Mouse (Mus musculus) hindbrain, embryonic 12.5 days (tissue): ENCODE data around the gene Ndufs2. TPM values are rescaled to one million over a fixed set of nuclear protein-coding genes. Genes with fewer than 3 reads are reported as not detected.

ENCODE experiments used
- ATAC-seq: fragments of 200-750 bp; cut with Nextera tagmentation; 2 replicates; pipeline ENCODE4 v1.8.0; 2017; ENCODE audit warnings: moderate TSS enrichment; ENCODE audit not compliant: low FRiP score
- H3K27ac ChIP-seq: fragments of 300-500 bp; sonication (generic); 2 replicates; pipeline ENCODE4 v1.5.1; 2016; ENCODE audit warnings: mild to moderate bottlenecking
- H3K27me3 ChIP-seq: fragments of 300-500 bp; sonication (generic); 2 replicates; pipeline ENCODE4 v1.6.1; 2016; ENCODE audit warnings: mild to moderate bottlenecking
- H3K36me3 ChIP-seq: fragments of 300-500 bp; sonication (generic); 2 replicates; pipeline ENCODE4 v1.6.1; 2016; ENCODE audit warnings: mild to moderate bottlenecking
- H3K4me1 ChIP-seq: fragments of 300-500 bp; sonication (generic); 2 replicates; pipeline ENCODE4 v1.6.1; 2016
- H3K4me2 ChIP-seq: fragments of 300-500 bp; sonication (generic); replicated peaks from 2 replicates; pipeline ENCODE4 v1.6.1; 2016; ENCODE audit warnings: mild to moderate bottlenecking
- H3K4me3 ChIP-seq: fragments of 300-500 bp; sonication (generic); 2 replicates; pipeline ENCODE4 v1.5.1; 2016; ENCODE audit warnings: mild to moderate bottlenecking
- H3K9ac ChIP-seq: fragments of 300-500 bp; sonication (generic); 2 replicates; pipeline ENCODE4 v1.6.1; 2016; ENCODE audit warnings: mild to moderate bottlenecking, moderate library complexity
- H3K9me3 ChIP-seq: fragments of 300-500 bp; sonication (generic); replicated peaks from 2 replicates; pipeline ENCODE4 v1.6.1; 2016; ENCODE audit warnings: mild to moderate bottlenecking
- WGBS: fragments of 180-500 bp; shearing (Covaris S2); methylation state at CpG from one replicate; pipeline ENCODE4 v1.1.7; 2016; 5-methylcytosine and 5-hydroxymethylcytosine counted together
- polyA plus RNA-seq: library from polyadenylated mRNA; unstranded; fragments of >200 nt; fragmentation: Nextera tagmentation; extraction: Ambion mirVana; gene quantifications from 2 replicates; pipeline ENCODE4 v1.2.1, GENCODE M21; 2016

The Ndufs2 gene
- polyA plus RNA-seq, 1 experiment from 2014 or later, result 209 TPM

DNA sequence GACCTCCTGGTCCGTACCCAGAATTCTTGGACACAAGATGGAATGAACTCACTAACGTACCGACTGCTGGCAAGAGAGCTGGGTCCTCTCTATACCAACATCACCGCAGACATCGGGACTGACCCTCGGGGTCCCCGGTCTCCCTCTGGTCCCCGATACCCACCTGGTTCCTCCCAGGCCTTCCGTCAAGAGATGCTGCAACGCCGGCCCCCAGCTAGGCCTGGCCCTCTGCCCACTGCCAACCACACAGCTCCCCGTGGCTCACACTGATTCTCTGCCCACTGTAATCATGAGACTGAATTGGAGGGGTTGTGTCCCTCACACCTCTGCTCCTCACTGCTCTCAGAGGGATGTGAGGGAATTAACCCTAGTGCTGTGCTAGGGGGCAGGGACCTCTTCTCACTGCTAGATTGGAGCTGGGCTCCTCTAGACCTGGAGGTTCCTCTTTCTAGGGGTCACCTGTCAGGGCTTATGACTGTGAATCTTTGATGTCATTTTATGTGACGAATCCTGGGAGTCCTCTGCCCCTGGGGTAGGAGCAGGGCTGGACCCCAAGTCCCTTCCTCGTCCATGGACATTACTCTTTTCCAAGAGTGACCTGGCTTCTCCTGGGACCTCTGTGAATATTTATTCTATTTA is 25.0 kb upstream of the Ndufs2 start:
- Histone ChIP-seq H3K36me3 (peaks cover 68% of the 10 kb centered on the region), H3K27ac (no peak overlapping the region), H3K4me2 (no peak overlapping the region), H3K9ac (no peak overlapping the region), H3K27me3 (no peaks in the 10 kb centered on the region), H3K4me1 (peaks cover 19% of the 10 kb centered on the region), H3K9me3 (no peaks in the 10 kb centered on the region), H3K4me3 (no peak overlapping the region)
- ATAC-seq, result no peak
- 94% methylated on average over 14 of the region's 14 CpGs for WGBS

DNA sequence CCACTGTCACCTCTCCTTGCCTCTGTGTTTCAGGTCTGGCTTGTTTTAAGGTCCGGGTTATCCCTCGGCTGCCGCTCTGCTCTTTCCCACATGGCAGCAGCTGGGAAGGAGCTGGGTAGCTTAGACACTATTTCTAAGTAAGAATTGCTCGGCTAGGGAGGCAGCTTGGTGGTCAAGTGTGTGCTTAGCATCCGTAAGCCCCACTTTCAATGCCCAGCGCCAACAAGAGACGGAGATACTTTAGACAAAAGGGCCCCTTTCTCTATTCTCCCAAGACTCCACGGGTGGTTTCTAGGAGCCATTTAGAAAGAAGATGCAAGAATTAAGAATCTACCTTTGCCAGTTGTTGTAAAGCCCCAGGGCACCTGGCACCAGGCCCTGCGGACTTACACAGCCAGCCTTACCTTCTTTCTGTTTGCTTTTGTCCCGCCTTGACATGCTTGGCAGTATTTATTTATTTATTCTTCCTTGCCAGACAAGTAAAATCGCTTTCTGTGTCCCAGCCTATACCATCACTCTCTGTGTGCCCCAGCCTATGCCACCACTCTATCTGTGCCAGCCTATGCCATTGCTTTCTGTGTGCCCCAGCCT is 24.1 kb upstream of the Ndufs2 start:
- no peak overlapping the region for H3K4me3 ChIP-seq
- no peaks in the 10 kb centered on the region for H3K27me3 ChIP-seq
- no peak overlapping the region for H3K9ac ChIP-seq
- H3K9me3 ChIP-seq, result no peaks in the 10 kb centered on the region
- peaks cover 21% of the 10 kb centered on the region for H3K4me1 ChIP-seq
- H3K4me2 ChIP-seq, result no peak overlapping the region
- H3K36me3 ChIP-seq, result peaks cover 68% of the 10 kb centered on the region
- WGBS, result 89% methylated on average over 11 of the region's 11 CpGs
- no peak for ATAC-seq
- H3K27ac ChIP-seq, result no peak overlapping the region

DNA sequence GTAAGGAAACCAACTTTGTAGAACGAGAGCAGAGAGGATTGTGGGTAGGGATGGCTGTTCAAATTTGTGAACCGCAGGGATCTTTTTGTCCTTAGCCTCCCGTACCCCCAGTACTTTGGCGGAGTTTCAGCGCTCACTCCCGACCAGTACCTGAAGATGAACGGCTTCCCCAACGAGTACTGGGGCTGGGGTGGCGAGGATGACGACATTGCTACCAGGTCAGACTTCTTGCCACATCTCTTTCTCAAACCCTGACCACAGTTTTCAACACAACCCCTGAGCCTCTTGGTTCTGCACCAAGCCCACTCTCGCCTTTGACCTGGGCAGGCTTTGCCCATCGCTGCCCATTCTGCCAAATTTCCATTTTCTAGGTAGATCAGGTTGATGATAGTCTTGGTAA is 23.0 kb upstream of the Ndufs2 start:
- H3K27ac ChIP-seq, result no peak overlapping the region
- peaks cover 68% of the 10 kb centered on the region for H3K36me3 ChIP-seq
- no peaks in the 10 kb centered on the region for H3K9me3 ChIP-seq
- no peak overlapping the region for H3K4me3 ChIP-seq
- WGBS, result 95% methylated on average over 12 of the region's 12 CpGs
- peaks cover 14% of the 10 kb centered on the region for H3K4me1 ChIP-seq
- H3K27me3 ChIP-seq, result no peaks in the 10 kb centered on the region
- H3K4me2 ChIP-seq, result no peak overlapping the region
- ATAC-seq, result no peak
- no peak overlapping the region for H3K9ac ChIP-seq

DNA sequence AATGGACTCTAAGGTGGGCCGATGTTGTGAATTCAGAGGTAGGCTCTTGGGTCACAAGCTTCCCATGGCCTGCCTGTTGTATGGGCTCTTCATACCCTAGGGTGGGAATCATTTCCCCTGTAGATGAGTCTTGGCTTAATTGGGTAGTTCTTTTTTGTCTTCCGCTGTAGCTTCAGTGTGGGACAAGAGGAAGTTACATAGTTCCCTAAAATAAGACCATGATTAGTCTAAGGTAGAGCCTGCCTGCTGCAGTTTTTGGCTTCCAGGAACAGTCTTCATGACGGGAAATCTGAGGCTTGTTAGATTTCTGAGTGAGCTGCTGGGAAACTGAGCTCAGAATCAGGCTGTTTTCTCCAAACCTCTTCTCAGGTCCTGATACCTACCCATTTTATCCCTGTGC is 20.9 kb upstream of the Ndufs2 start:
- Histone ChIP-seq H3K4me3 (no peak overlapping the region), H3K9ac (0 out of 2 replicates have a peak overlapping the region, but pooled peaks have one; percentile 27), H3K36me3 (peaks cover 51% of the 10 kb centered on the region), H3K27me3 (no peaks in the 10 kb centered on the region), H3K27ac (no peak overlapping the region), H3K4me2 (peak overlapping the region; percentile 96; the same call in 1 of the 2 replicates), H3K4me1 (peaks cover 14% of the 10 kb centered on the region), H3K9me3 (no peaks in the 10 kb centered on the region)
- no peak for ATAC-seq
- WGBS, result 86% methylated on average over 3 of the region's 3 CpGs

DNA sequence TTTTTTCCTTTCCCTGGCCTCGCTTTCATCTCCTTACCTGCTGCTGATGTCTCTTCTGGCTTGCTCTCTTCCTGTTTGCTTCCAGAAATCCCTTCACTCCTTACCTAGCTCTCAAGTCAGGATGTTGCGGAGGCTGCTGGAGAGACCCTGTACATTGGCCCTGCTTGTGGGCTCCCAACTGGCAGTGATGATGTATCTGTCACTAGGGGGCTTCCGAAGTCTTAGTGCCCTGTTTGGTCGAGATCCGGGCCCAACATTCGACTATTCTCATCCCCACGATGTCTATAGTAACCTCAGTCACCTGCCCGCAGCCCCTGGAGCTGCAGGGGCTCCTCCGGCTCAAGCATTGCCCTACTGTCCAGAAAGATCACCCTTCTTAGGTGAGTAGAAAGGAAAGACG is 20.4 kb upstream of the Ndufs2 start:
- Histone ChIP-seq H3K4me1 (peaks cover 14% of the 10 kb centered on the region), H3K36me3 (peaks cover 47% of the 10 kb centered on the region), H3K27ac (no peak overlapping the region), H3K27me3 (no peaks in the 10 kb centered on the region), H3K9ac (peak overlapping the region; percentile 27; the same call in 1 of the 2 replicates), H3K4me3 (no peak overlapping the region), H3K9me3 (no peaks in the 10 kb centered on the region), H3K4me2 (peak overlapping the region; percentile 96; the same call in 1 of the 2 replicates)
- no peak for ATAC-seq
- 73% methylated on average over 10 of the region's 10 CpGs for WGBS

DNA sequence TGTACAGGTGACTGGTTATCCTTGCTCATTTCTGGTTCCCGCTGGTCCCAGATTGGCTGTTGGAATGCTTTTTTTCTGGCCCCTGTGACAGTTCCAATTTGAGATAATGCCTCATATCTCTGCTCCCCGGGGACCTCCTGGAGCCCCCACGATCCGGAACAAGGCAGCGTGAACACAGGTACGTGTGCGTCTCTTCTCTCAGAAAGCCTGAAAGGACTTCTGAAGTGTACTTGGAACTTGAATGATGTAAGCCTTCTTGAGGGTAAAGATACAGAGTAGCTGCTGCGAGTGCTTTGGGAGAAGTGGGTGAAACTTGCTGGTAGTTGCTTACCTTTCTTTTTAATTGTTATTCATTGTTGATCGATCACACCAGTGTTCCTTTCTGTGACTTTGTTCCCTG is 20.0 kb upstream of the Ndufs2 start:
- H3K4me2 ChIP-seq, result peak overlapping the region; percentile 96

DNA sequence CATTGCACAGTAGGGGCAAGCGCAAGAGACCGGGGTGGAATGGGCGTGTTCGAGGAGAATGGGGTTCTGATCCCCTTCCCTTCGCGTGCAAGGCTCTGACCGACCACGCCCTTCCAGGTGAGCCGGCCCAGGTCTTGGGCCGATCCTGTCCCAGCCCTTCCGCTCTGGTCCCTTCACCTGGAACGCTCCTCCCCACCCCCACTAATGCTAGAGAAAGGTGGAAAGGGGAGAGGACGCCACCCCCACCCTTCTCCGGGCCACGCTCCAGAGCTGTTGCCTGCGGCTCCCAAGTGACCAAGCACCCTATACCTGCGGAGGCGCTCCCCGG is 19.3 kb upstream of the Ndufs2 start:
- peak; percentile 85 for ATAC-seq
- H3K4me3 ChIP-seq, result peak overlapping the region; percentile 74
- H3K36me3 ChIP-seq, result peaks cover 36% of the 10 kb centered on the region
- no peak overlapping the region; the same call in 1 of the 2 replicates for H3K27ac ChIP-seq
- peaks cover 14% of the 10 kb centered on the region for H3K4me1 ChIP-seq
- H3K4me2 ChIP-seq, result peak overlapping the region; percentile 96
- 2% methylated on average over 19 of the region's 19 CpGs for WGBS
- no peaks in the 10 kb centered on the region for H3K27me3 ChIP-seq
- H3K9ac ChIP-seq, result peak overlapping the region; percentile 87
- H3K9me3 ChIP-seq, result no peaks in the 10 kb centered on the region

More for the DNA sequence above, 20.0 kb upstream of the Ndufs2 start:
- Histone ChIP-seq H3K36me3 (peaks cover 42% of the 10 kb centered on the region), H3K27me3 (no peaks in the 10 kb centered on the region), H3K27ac (no peak overlapping the region), H3K4me3 (peak overlapping the region; percentile 74), H3K4me1 (peaks cover 14% of the 10 kb centered on the region), H3K9ac (peak overlapping the region; percentile 87), H3K9me3 (no peaks in the 10 kb centered on the region)
- 54% methylated on average over 9 of the region's 9 CpGs for WGBS
- ATAC-seq, result no peak

DNA sequence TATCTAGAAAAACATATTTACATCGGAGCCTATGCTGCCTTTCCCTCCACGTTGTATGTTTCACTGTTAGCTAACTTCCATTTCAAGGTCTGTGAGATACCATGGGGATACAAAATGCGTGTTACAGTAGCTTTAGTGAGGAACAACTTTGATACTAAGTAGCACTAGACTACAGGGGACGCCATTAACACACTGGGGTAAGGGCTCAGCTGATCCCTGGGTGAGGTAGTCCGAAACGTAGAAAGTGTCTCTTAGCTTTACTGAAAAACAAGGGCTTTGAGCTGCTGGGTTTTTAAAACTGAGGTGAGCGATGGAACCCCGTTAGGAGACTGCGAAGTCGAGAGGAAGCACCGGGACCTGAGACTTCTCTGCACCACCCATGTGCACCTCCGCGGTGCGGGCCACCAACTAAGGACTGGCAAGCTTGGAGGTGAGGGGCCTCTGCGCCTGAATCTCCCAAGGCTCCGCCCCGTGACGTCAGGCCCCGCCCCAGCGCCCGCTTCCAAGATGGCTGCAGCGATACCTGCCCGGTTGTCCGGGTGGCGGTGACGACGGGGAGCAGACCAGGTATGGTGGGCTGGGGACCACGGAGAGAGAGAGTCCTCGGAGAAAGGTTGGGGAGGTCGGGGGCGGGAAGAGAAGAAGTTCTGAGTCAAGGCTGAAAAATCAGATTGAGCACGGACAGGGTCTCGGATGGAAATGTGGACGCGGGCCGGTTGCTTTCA is 18.8 kb upstream of the Ndufs2 start, which contains the start of gene B4galt3:
Gene B4galt3 (plus strand): TSS at position 481 of the 725 bp plus-strand sequence.
- H3K27ac ChIP-seq, result peak within 1 kb of the TSS; percentile 60
- 3% methylated on average over 36 of the region's 36 CpGs for WGBS
- H3K36me3 ChIP-seq, result peaks cover 31% of the 10 kb centered on the region
- H3K4me1 ChIP-seq, result peaks cover 14% of the 10 kb centered on the region
- peak within 1 kb of the TSS; percentile 87 for H3K9ac ChIP-seq
- H3K4me2 ChIP-seq, result peak within 1 kb of the TSS; percentile 96
- ATAC-seq, result peak; percentile 95
- H3K27me3 ChIP-seq, result no peaks in the 10 kb centered on the region
- peak within 1 kb of the TSS; percentile 74 for H3K4me3 ChIP-seq
- no peaks in the 10 kb centered on the region for H3K9me3 ChIP-seq

DNA sequence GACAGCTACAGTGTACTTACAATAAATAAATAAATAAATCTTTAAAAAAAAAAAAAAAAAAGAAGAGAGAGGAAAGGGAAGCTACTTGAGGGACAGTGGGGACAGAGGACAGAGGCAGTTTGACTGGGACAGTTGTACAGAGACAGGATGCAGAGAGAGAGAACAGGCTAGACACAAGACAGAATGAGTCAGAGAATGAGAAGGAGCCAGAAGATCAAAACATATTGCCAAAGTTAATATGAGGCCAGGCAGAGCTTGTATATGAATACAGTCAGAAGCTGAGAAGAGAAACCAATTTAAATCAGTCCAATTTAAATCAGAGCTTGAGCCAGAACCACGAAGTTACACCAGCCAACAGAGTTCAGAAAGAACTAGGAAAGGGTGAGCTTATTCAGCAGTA is 17.2 kb upstream of the Ndufs2 start:
- H3K9me3 ChIP-seq, result no peaks in the 10 kb centered on the region
- H3K4me2 ChIP-seq, result no peak overlapping the region
- 64% methylated on average over 1 of the region's 1 CpGs for WGBS

DNA sequence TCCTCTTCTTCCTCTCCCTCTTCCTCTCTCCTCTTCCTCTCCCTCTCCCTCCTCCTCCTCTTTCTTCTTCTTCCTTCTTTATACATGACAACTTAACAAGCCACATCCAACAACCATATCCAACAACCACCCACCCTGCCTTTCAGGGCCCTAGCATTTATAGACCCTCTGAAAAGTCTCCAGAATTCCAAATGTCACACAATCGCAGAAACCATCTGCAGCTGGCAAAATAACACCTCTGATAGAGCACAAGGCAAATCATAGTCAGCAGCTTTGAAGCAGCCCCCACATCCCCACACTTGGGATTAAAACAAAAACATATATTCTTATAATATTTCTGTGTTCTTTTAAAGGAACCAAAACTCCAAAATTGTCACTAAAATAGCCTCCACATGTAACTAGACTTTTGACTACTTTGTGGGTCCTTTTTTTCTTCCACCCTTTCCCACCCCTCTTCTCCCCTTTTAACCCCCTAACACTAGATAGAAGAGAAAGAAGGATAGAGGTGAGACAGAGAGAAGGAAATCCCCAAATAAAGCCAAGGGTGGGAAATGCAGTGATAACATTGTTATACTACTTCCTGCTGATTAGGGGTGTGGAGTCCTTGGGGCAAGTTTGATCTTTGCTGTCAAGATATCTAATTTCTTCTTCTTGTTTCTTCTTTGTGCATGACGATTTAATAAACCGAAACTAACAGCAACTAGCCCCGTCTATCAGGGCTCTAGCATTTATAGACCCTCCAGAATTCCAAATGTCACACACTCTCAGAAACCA is 15.0 kb upstream of the Ndufs2 start:
- Histone ChIP-seq H3K36me3 (no peaks in the 10 kb centered on the region), H3K4me3 (no peak overlapping the region), H3K4me1 (peaks cover 19% of the 10 kb centered on the region), H3K27ac (no peak overlapping the region), H3K4me2 (no peak overlapping the region), H3K9me3 (no peaks in the 10 kb centered on the region), H3K9ac (no peak overlapping the region), H3K27me3 (no peaks in the 10 kb centered on the region)
- no peak for ATAC-seq
- 79% methylated on average over 4 of the region's 4 CpGs for WGBS

More for the DNA sequence above, 17.2 kb upstream of the Ndufs2 start:
- Histone ChIP-seq H3K4me1 (peaks cover 16% of the 10 kb centered on the region), H3K4me3 (no peak overlapping the region), H3K36me3 (peaks cover 14% of the 10 kb centered on the region), H3K27ac (no peak overlapping the region), H3K27me3 (no peaks in the 10 kb centered on the region), H3K9ac (no peak overlapping the region)
- ATAC-seq, result no peak

DNA sequence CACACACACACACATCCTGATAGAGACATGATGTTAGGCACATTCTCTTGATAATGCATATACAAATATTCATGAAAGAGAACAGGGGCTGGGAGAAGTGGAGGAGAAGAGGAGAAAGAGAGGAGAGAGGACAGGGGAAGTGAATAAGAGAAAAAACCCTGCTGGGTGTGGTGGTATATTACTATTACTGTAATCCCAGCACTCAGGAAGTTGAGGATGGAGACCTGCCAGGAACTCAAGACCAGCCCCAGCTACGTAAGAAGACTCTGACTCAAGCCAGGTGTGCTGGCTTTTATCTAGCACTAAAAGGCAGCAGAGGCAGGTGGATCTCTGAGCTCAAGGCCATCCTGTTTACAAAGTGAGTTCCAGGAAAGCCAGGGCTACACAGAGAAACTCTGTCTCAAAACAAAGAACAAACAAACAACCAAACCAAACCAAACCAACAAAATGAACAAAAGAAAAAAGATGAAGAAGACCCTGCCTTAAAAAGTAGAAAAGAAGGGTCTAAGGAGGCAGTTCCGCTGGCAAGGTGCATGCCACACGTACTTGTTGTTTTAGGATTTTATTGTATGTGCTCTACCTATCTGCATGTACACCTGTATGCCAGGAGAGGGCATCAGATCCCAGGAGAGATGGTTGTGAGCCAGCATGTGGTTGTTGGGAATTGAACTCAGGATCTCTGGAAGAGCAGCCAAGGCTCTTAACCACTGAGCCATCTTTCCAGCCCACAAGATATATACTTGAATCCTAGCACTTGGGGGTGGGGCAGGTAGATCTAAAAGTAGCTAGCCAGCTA is 12.7 kb upstream of the Ndufs2 start:
- peak overlapping the region; percentile 64 for H3K27ac ChIP-seq
- WGBS, result 82% methylated on average over 3 of the region's 3 CpGs
- H3K4me1 ChIP-seq, result peaks cover 11% of the 10 kb centered on the region
- H3K36me3 ChIP-seq, result no peaks in the 10 kb centered on the region
- no peaks in the 10 kb centered on the region for H3K9me3 ChIP-seq
- 0 out of 2 replicates have a peak, but pooled peaks have one; percentile 3 for ATAC-seq
- H3K4me3 ChIP-seq, result no peak overlapping the region
- H3K4me2 ChIP-seq, result peak overlapping the region; percentile 51; the same call in 1 of the 2 replicates
- H3K9ac ChIP-seq, result no peak overlapping the region
- H3K27me3 ChIP-seq, result no peaks in the 10 kb centered on the region
